Mouse (Mus musculus) layer of hippocampus, adult 2 months (tissue): Measurements from ENCODE around the gene Tmem41b. TPM values are rescaled to one million over a fixed set of nuclear protein-coding genes. Genes with fewer than 3 reads are reported as not detected.
A peak's percentile ranks its signal among the peaks of the same experiment; 100 is the strongest.

Experiments used
- DNase-seq, 2 experiments: peaks; one replicate each; pipeline ENCODE4 v3.0.0; 2022; ENCODE audit warnings: low spot score in 2 of 2
- H3K27ac ChIP-seq: fragments of 200-600 bp; 2 replicates; pipeline ENCODE4 v1.8.1; 2022
- H3K4me3 ChIP-seq: fragments of 200-600 bp; 2 replicates; pipeline ENCODE4 v1.8.1; 2022; ENCODE audit warnings: mild to moderate bottlenecking
- CTCF ChIP-seq: fragments of 200-600 bp; conservative IDR thresholded peaks from 2 replicates; pipeline ENCODE4 v1.8.1; 2022; ENCODE audit warnings: antibody characterized with exemption, mild to moderate bottlenecking, moderate library complexity
- total RNA-seq, 2 experiments: library from RNA; stranded (reverse); gene quantifications; 2 replicates each; pipeline ENCODE4 v1.2.3; 2021

Tmem41b gene
- total RNA-seq, 2 experiments from 2014 or later = 43.9 to 45.3 TPM

- DNase-seq = no peak
- TF ChIP-seq CTCF = no peak
- peak overlapping the region; percentile 11; the same call in 1 of the 2 replicates for H3K27ac ChIP-seq
- H3K4me3 ChIP-seq = no peak overlapping the region
Measured at GRCm38 (mm10) chr7:109944421-109945034, 42.2 kb downstream of the Tmem41b start.

DNA sequence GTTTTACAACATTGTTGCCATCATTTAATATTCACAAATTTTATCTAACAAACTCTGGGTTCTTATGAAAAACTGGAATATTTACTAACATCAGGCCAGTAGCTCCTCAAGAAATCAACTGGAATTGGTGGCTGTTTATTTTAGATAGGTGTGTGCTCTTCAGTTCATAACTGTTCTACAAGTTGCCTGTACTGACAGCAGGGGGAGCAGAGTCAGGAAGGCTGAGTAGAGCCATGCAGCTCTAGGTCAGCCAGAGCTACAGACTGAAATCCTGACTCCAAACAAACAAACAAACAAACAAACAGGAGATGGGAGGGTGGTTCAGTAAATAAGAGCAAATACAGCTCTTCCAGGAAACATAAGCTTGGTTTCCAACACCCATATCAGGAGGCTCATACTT lies 57.1 kb downstream of the Tmem41b start:
- Histone ChIP-seq H3K4me3 (no peak overlapping the region), H3K27ac (no peak overlapping the region)
- peak; percentile 52 for TF ChIP-seq CTCF
- DNase-seq = no peak

- no peak for DNase-seq
- no peak overlapping the region for H3K4me3 ChIP-seq
- H3K27ac ChIP-seq = peak overlapping the region; percentile 41
- no peak for TF ChIP-seq CTCF
Measured at GRCm38 (mm10) chr7:109928365-109928764, 58.4 kb downstream of the Tmem41b start.

GRCm38 (mm10) chr7:109924965-109925364 lies 61.8 kb downstream of the Tmem41b start:
- H3K4me3 ChIP-seq = no peak overlapping the region
- peak overlapping the region; percentile 72 for H3K27ac ChIP-seq
- no peak for TF ChIP-seq CTCF
- no peak for DNase-seq

GRCm38 (mm10) chr7:109922889-109923288 lies 63.8 kb downstream of the Tmem41b start:
- H3K4me3 ChIP-seq = no peak overlapping the region
- TF ChIP-seq CTCF = no peak
- H3K27ac ChIP-seq = no peak overlapping the region
- DNase-seq = no peak

Other genes starting within 250 kb of the Tmem41b start
- gene Tmem9b, start 234.1 kb downstream of the Tmem41b start, total RNA-seq = 100 to 1,000 TPM; 101 to 102 TPM
- 100 to 1,000 TPM; 229 to 234 TPM for gene Nrip3, start 204.9 kb downstream of the Tmem41b start, total RNA-seq
- gene Scube2, start 121.2 kb downstream of the Tmem41b start, total RNA-seq = 1 to 10 TPM; 2.1 TPM
- 100 to 1,000 TPM; 211 to 212 TPM for gene Dennd5a, start 26.5 kb downstream of the Tmem41b start, total RNA-seq
- 100 to 1,000 TPM in 1 of 2 experiments, 10 to 100 TPM in 1; 97.9 to 101 TPM for gene Ipo7, start 31.3 kb upstream of the Tmem41b start, total RNA-seq
- 10 to 100 TPM; 11.4 to 13.3 TPM for gene Zfp143, start 74.3 kb upstream of the Tmem41b start, total RNA-seq
- 10 to 100 TPM; 20.3 to 21.2 TPM for gene Wee1, start 135.1 kb upstream of the Tmem41b start, total RNA-seq
- 10 to 100 TPM in 1 of 2 experiments, 1 to 10 TPM in 1; 9.4 to 10.8 TPM for gene Swap70, start 234.8 kb upstream of the Tmem41b start, total RNA-seq